Mouse (Mus musculus) c-Kit-positive CD71-negative TER-119-negative erythroid progenitor cells, embryonic 14.5 days (primary cell): ENCODE data around the gene Gng8.

Experiments
- DNase-seq: peaks from one replicate; pipeline ENCODE4 v3.0.0-alpha.2; 2013; ENCODE audit warnings: low read depth

Gng8 gene

GRCm38 (mm10) chr7:16908367-16908766 is 16.8 kb downstream of the Gng8 start:
- no peak for DNase-seq

GRCm38 (mm10) chr7:16908859-16909258 is 17.3 kb downstream of the Gng8 start:
- DNase-seq, result no peak

GRCm38 (mm10) chr7:16909909-16910308 is 18.3 kb downstream of the Gng8 start:
- no peak for DNase-seq

- DNase-seq, result no peak
Observed at GRCm38 (mm10) chr7:16911904-16912303, 20.3 kb downstream of the Gng8 start.

GRCm38 (mm10) chr7:16912360-16912759 is 20.8 kb downstream of the Gng8 start:
- DNase-seq, result no peak

- DNase-seq, result peak; percentile 71
Observed at GRCm38 (mm10) chr7:16913806-16914452, 22.3 kb downstream of the Gng8 start.

- DNase-seq, result no peak
Observed at GRCm38 (mm10) chr7:16914453-16915343, 23.1 kb downstream of the Gng8 start.

GRCm38 (mm10) chr7:16915461-16916340 is 24.1 kb downstream of the Gng8 start:
- DNase-seq, result no peak

- no peak for DNase-seq
Observed at GRCm38 (mm10) chr7:16916342-16917265, 25.0 kb downstream of the Gng8 start.

- no peak for DNase-seq
Observed at GRCm38 (mm10) chr7:16917447-16917846, 25.9 kb downstream of the Gng8 start.

GRCm38 (mm10) chr7:16918014-16918413 is 26.4 kb downstream of the Gng8 start:
- DNase-seq, result no peak

GRCm38 (mm10) chr7:16918670-16919069 is 27.1 kb downstream of the Gng8 start:
- DNase-seq, result no peak

- no peak for DNase-seq
Observed at GRCm38 (mm10) chr7:16919395-16920149, 28.0 kb downstream of the Gng8 start.

- DNase-seq, result no peak
Observed at GRCm38 (mm10) chr7:16920150-16920579, 28.6 kb downstream of the Gng8 start.

- DNase-seq, result no peak
Observed at GRCm38 (mm10) chr7:16920818-16921791, 29.5 kb downstream of the Gng8 start.

- no peak for DNase-seq
Observed at GRCm38 (mm10) chr7:16921881-16922335, 30.3 kb downstream of the Gng8 start.

GRCm38 (mm10) chr7:16922360-16922973 is 30.9 kb downstream of the Gng8 start:
- no peak for DNase-seq

GRCm38 (mm10) chr7:16923283-16924036 is 31.9 kb downstream of the Gng8 start:
- no peak for DNase-seq
